Mouse (Mus musculus) neutrophil, adult 5-6 weeks (primary cell): ENCODE measurements around the gene Ryr3. TPM values are rescaled to one million over a fixed set of nuclear protein-coding genes. Genes with fewer than 3 reads are reported as not detected.

Experiments used
- ATAC-seq: fragments of 151-379, 151-347 bp; 2 replicates; pipeline ENCODE4 v1.8.0; 2017; ENCODE audit warnings: mild to moderate bottlenecking, moderate TSS enrichment; ENCODE audit not compliant: insufficient number of reproducible peaks, poor library complexity, low FRiP score, severe bottlenecking; ENCODE audit errors: extremely low read depth
- total RNA-seq: library from RNA; stranded (forward); fragments of 200-1000 nt; gene quantifications from 2 replicates; pipeline ENCODE4 v1.2.3, GENCODE M21; 2017

The Ryr3 gene
- total RNA-seq, 1 experiment from 2014 or later: under 0.01 TPM

- ATAC-seq: no peak
Observed at GRCm38 (mm10) chr2:112982908-112983510, 233.9 kb downstream of the Ryr3 start.

- no peak for ATAC-seq
Observed at GRCm38 (mm10) chr2:112966807-112967625, 249.9 kb downstream of the Ryr3 start.

GRCm38 (mm10) chr2:112948931-112949330, 268.0 kb downstream of the Ryr3 start:
- no peak for ATAC-seq

GRCm38 (mm10) chr2:112931776-112932175, 285.1 kb downstream of the Ryr3 start:
- no peak for ATAC-seq

GRCm38 (mm10) chr2:112913796-112914195, 303.1 kb downstream of the Ryr3 start:
- ATAC-seq: no peak

GRCm38 (mm10) chr2:112912611-112913010, 304.3 kb downstream of the Ryr3 start:
- no peak for ATAC-seq

GRCm38 (mm10) chr2:112910579-112910978, 306.3 kb downstream of the Ryr3 start:
- no peak for ATAC-seq

GRCm38 (mm10) chr2:112909142-112909541, 307.8 kb downstream of the Ryr3 start:
- ATAC-seq: no peak

GRCm38 (mm10) chr2:112900747-112901146, 316.1 kb downstream of the Ryr3 start:
- no peak for ATAC-seq

- ATAC-seq: no peak
Observed at GRCm38 (mm10) chr2:112884456-112885114, 332.3 kb downstream of the Ryr3 start.

- ATAC-seq: no peak
Observed at GRCm38 (mm10) chr2:112881805-112882204, 335.1 kb downstream of the Ryr3 start.

GRCm38 (mm10) chr2:112881376-112881775, 335.5 kb downstream of the Ryr3 start:
- ATAC-seq: no peak

- no peak for ATAC-seq
Observed at GRCm38 (mm10) chr2:112877404-112877803, 339.5 kb downstream of the Ryr3 start.

GRCm38 (mm10) chr2:112866043-112866551, 350.8 kb downstream of the Ryr3 start:
- ATAC-seq: no peak

- no peak for ATAC-seq
Observed at GRCm38 (mm10) chr2:112861792-112862191, 355.1 kb downstream of the Ryr3 start.

- ATAC-seq: no peak
Observed at GRCm38 (mm10) chr2:112845583-112846512, 371.0 kb downstream of the Ryr3 start.

GRCm38 (mm10) chr2:112842877-112843276, 374.0 kb downstream of the Ryr3 start:
- no peak for ATAC-seq

GRCm38 (mm10) chr2:112831423-112832305, 385.2 kb downstream of the Ryr3 start:
- ATAC-seq: no peak
